Mouse (Mus musculus) hindbrain, embryonic 15.5 days (tissue): ENCODE measurements around the gene Ccdc89. TPM values are rescaled to one million over a fixed set of nuclear protein-coding genes. Genes with fewer than 3 reads are reported as not detected.

Experiments
- ATAC-seq: fragments of 200-750 bp; cut with Nextera tagmentation; 2 replicates; pipeline ENCODE4 v1.8.0; 2017; ENCODE audit warnings: low read depth, moderate number of reproducible peaks, moderate TSS enrichment; ENCODE audit not compliant: low FRiP score
- H3K27ac ChIP-seq: fragments of 300-500 bp; sonication (generic); replicated peaks from 2 replicates; pipeline ENCODE4 v1.5.1; 2015; ENCODE audit warnings: mild to moderate bottlenecking, inconsistent platforms
- H3K27me3 ChIP-seq: fragments of 300-500 bp; sonication (generic); 2 replicates; pipeline ENCODE4 v1.6.1; 2015; ENCODE audit warnings: control low read depth, inconsistent platforms
- H3K36me3 ChIP-seq: fragments of 300-500 bp; sonication (generic); 2 replicates; pipeline ENCODE4 v1.6.1; 2015; ENCODE audit warnings: control low read depth, inconsistent platforms
- H3K4me1 ChIP-seq: fragments of 300-500 bp; sonication (generic); replicated peaks from 2 replicates; pipeline ENCODE4 v1.6.1; 2015; ENCODE audit warnings: control low read depth, inconsistent platforms
- H3K4me2 ChIP-seq: fragments of 300-500 bp; sonication (generic); 2 replicates; pipeline ENCODE4 v1.6.1; 2015; ENCODE audit warnings: moderate library complexity, mild to moderate bottlenecking, inconsistent platforms
- H3K4me3 ChIP-seq: fragments of 300-500 bp; sonication (generic); 2 replicates; pipeline ENCODE4 v1.5.1; 2015; ENCODE audit warnings: mild to moderate bottlenecking, inconsistent platforms
- H3K9ac ChIP-seq: fragments of 300-500 bp; sonication (generic); 2 replicates; pipeline ENCODE4 v1.6.1; 2015; ENCODE audit warnings: inconsistent platforms
- H3K9me3 ChIP-seq: fragments of 300-500 bp; sonication (generic); 2 replicates; pipeline ENCODE4 v1.6.1; 2016; ENCODE audit warnings: control low read depth, inconsistent platforms
- WGBS: fragments of 180-500 bp; shearing (Covaris S2); methylation state at CpG from one replicate; pipeline ENCODE4 v1.1.7; 2015; 5-methylcytosine and 5-hydroxymethylcytosine counted together
- polyA plus RNA-seq: library from polyadenylated mRNA; unstranded; fragments of >200 nt; fragmentation: Nextera tagmentation; extraction: Ambion mirVana; gene quantifications from 2 replicates; pipeline ENCODE4 v1.2.1, GENCODE M21; 2015

Ccdc89 gene
- polyA plus RNA-seq, 1 experiment from 2014 or later, result 2.0 TPM

DNA sequence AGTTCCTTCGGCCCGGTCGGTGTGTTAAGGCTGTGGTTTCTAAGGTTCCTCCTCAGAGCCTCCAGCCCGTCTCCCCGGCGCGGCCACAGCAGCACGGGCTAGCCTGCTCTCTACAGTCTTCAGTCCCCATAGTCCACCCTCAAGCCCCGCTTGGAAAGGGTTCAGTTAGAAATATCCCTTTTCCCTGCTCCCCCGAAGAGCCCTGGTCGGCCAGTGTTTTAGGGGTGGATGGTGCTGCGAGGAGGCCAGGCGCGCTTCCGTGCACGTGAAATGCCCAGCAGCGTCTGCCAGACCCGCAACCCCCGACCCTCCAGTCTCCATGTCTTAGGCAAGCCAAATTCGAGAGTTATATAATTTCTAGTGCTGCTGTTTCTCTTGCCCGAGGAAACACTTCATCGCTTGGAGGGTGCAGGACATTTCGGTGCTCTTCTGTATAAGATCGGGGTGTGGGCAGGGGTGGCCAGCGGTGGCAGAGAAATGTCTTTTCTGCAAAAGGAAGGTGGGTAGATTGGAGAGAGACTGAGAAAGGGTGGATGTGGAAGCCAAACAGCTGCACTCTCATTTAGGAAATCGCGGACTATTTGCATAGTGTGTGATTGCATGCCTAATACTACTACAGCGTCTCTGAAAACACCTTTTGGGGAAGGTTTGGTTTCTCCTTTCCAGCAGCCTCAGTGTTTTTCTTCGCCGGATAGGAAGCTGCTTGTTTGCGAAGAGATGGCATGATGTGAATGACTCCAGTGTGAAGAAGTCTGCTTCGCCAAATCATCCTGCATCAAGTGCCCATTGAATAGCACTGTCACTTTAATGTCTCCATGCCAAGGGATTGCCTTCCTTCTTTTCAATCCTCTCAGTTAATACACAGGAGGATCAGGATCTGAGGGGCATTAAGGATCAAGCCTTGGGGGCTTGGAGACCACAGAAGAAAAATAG is 50.2 kb downstream of the Ccdc89 start, which contains the start of gene Dlg2:
Dlg2 (plus strand) TSS at position 360 of the 933 bp plus-strand sequence.
- WGBS, result under 1% methylated on average over 32 of the region's 32 CpGs
- no peaks in the 10 kb centered on the region for H3K27me3 ChIP-seq
- ATAC-seq, result no peak; the same call in 1 of the 2 replicates
- peaks cover 3% of the 10 kb centered on the region; the same call in 1 of the 2 replicates for H3K36me3 ChIP-seq
- peaks cover 19% of the 10 kb centered on the region for H3K4me1 ChIP-seq
- H3K4me2 ChIP-seq, result peak within 1 kb of the TSS; percentile 80
- H3K4me3 ChIP-seq, result peak within 1 kb of the TSS; percentile 71
- H3K9ac ChIP-seq, result peak within 1 kb of the TSS; percentile 67
- no peaks in the 10 kb centered on the region for H3K9me3 ChIP-seq
- peak within 1 kb of the TSS; percentile 90 for H3K27ac ChIP-seq

Other genes starting within 250 kb of the Ccdc89 start
- gene Ccdc83, start 160.8 kb upstream of the Ccdc89 start, polyA plus RNA-seq, result not detected in 2 replicates
- gene Sytl2, start 124.3 kb upstream of the Ccdc89 start, polyA plus RNA-seq, result 7.8 and 8.5 TPM in 2 replicates
- gene Crebzf, start 16.2 kb downstream of the Ccdc89 start, polyA plus RNA-seq, result 28.5 and 29.0 TPM in 2 replicates
- 124 and 134 TPM in 2 replicates for gene Tmem126a, start 30.7 kb downstream of the Ccdc89 start, polyA plus RNA-seq
- gene Tmem126b, start 49.4 kb downstream of the Ccdc89 start, polyA plus RNA-seq, result 42.0 and 47.0 TPM in 2 replicates
- 27.4 and 28.5 TPM in 2 replicates for gene Dlg2, start 50.1 kb downstream of the Ccdc89 start, polyA plus RNA-seq